Mouse (Mus musculus): ENCODE measurements at regions not wholly inside any gene's neighbourhood (a gene's known extent, or its start where the extent isn't known, plus 50 kb on each side); places are given as distances from the start of the nearest gene placed in this dataset.

GRCm38 (mm10) chr2:57424879-57425278 lies 187.4 kb downstream of the Gpd2 start:
- DNase-seq (ENCODE audit: low spot score): no peak

DNA sequence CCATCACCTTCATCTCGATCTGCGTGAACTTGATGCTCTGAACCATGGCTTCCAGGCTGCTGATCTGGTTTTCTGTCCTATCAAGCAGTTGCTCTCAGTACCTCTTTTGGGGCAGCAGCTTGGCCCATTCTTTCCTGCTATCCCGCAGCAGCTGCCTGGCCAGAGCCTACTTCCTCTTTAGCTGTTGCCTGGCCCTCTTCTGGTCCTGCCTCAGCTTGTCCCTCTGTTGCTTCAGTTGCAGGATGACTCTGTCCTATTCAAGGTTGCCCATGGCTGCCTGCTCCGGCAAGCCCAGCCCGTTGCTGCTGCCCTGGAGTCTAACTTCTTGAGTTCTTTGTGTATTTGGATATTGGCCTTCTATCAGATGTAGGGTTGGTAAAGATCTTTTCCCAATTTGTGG lies 188.0 kb downstream of the Gpd2 start:
- DNase-seq (ENCODE audit: low spot score): no peak

DNA sequence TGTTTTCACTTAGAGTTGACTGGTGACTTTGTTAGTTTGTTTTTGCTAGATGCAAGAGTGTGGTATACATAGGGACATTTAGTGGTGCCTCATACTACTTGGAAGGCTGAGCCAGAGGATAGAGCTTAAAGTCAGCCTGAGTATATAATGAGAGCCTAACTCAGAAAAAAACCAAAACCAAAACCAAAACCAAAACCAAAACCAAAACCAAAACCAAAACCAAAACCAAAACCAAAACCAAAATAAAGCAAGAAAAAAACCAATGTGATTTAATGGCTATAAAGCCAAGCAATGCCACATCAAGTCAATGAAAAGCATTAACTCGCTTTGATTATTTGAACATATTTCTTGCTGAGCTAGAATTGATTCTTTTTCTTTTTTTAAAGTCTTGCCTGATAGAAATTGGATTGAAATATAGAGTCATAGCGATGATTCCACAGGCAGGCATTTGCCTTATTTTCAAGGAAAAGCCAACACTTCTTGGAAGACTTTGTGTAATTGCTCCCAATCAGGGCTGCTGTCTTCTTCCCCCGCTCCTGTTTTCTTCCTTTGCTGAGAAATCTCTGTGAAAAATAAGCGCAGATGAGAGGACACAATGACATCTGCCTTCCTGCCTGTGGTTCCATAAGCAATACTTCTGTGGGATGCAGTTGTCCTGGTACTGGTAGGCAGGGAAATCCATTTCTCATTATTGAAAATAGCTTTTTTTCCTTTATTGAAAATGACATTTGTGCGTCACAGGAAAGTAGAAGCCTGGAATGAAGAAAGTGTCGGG lies 213.7 kb downstream of the Gpd2 start:
- DNase-seq (ENCODE audit: low spot score): no peak

DNA sequence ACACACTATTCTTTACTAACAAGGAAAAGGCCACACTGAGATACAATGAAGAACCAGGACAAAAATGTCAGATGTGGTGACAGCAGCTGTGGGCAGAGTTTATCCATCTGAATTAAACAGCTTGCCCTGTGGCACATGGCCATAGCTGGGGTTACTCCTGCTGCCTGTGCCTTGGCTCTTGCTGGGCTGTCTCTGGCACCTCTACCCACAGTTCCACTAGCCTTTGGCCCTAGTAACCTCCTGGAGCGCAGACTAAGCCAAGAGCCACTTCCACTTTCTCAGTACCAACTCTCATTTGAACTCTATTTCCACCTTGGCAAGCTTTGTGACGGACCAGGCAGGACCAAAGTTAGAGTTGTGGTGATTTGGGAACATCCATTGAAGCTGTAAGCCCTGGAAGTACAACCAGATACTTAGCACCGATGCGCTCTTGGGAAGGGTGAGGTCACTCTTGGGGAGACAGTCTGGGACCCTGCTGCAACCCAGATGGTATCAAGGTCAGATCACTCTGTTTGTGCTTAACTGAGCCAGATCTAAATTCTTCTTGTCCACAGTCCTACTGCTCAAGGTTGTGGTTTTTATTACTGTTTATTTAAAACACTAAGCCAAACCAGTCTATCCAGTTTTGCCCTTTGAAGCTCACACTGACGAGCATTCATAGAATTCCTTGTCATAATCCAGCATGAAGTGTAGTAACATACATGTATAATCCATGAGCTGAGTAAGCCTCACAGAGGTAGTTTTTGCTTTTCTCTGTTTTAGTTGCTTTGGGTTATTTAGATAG lies 216.7 kb downstream of the Gpd2 start:
- DNase-seq (ENCODE audit: low spot score): peak; percentile 29

GRCm38 (mm10) chr2:57459901-57460300 lies 222.5 kb downstream of the Gpd2 start:
- DNase-seq (ENCODE audit: low spot score): no peak

DNA sequence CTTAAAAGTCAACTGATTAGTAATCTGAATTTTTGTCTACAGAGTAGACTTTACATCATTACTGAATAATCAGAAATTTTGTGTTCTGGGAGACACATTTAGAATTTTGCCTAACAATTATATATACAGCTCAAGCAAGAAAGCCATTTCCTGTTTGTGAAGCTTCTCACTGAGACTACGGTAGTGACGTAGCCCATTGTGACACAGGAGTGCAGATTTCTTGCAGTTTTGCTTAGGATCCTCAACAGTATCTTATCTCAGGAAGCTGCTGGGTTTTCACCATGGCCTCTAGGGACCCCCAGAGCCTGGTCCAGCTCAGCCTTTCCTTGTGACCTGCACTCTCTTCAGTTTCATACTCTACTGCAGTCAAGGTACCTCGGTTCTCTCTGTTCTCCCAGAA lies 236.4 kb downstream of the Gpd2 start:
- DNase-seq (ENCODE audit: low spot score): no peak

GRCm38 (mm10) chr2:57492116-57492515 lies 254.7 kb downstream of the Gpd2 start:
- DNase-seq (ENCODE audit: low spot score): no peak

GRCm38 (mm10) chr2:57492914-57493621 lies 255.6 kb downstream of the Gpd2 start:
- DNase-seq (ENCODE audit: low spot score): no peak

DNA sequence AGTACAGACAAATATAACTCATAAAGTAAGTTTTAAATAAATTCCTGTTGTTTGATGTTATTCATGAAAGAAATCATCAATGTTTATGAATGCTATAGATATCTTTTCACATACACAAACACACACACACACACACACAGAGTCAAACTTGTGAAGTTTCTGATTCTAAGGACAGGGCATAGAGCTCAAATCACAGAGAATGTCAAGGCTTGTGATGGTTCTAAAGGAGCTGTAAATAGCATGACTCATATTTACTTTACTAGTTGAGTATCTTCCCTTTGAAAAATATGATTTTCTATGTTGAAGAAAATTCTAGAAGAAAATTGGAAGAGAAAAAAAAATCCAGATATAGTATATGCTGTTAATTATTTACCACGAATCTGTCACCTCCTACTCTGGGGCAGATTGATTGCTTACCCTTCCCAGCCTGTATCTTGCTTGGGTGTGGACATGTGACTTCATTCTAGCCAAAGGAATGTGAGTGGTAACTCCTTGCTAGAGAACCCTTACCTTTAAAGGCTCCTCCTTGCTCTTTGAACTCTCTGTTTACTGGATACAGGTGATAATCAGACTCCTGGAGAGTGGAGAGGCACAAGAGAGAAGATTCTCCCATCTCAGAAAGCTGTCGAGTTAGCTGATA lies 259.0 kb downstream of the Gpd2 start:
- DNase-seq (ENCODE audit: low spot score): no peak

DNA sequence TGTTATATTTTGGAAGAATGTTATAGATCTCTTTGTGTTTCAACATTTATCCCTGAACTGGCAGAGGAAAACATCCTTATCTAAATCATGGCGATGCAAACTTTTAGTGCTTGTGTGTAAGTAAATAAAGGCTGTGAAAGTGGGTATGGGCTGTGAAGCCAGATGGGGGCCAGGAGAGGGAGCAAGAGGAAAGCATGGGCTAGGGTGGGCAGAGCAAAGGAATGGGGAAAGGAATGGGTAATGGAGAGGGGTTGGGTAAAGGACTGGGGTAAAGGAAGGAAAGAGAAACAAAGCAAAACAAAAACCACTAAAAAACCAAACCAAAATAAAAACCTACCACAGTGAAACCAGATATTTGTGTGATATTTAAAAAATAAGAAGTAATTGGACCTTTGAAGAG lies 260.5 kb downstream of the Gpd2 start:
- no peak for DNase-seq (ENCODE audit: low spot score)

DNA sequence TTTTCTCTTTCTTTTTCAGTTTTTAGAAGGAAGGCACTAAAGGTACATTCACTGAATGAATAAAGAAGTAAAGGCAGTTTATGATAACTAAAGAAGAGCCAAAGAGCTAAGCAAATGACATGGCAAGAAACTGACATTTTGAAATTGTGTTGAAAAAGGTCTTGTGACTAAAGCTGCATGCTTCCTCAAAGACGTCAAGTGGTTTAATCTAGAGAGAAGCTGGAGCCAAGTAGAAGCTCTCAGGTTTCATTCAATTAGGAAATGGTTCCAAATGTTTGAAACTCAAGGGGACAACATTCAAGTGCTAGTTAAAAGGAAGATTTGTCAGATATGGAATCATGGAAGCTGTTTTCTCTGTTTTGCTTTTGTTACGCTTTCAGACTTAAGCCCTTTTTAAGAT lies 267.2 kb downstream of the Gpd2 start:
- DNase-seq (ENCODE audit: low spot score): no peak

GRCm38 (mm10) chr2:57522465-57522864 lies 285.0 kb downstream of the Gpd2 start:
- DNase-seq (ENCODE audit: low spot score): no peak

- DNase-seq (ENCODE audit: low spot score): no peak
Measured at GRCm38 (mm10) chr2:57522983-57523382, 285.5 kb downstream of the Gpd2 start.

GRCm38 (mm10) chr2:57527966-57528365 lies 290.5 kb downstream of the Gpd2 start:
- no peak for DNase-seq (ENCODE audit: low spot score)

DNA sequence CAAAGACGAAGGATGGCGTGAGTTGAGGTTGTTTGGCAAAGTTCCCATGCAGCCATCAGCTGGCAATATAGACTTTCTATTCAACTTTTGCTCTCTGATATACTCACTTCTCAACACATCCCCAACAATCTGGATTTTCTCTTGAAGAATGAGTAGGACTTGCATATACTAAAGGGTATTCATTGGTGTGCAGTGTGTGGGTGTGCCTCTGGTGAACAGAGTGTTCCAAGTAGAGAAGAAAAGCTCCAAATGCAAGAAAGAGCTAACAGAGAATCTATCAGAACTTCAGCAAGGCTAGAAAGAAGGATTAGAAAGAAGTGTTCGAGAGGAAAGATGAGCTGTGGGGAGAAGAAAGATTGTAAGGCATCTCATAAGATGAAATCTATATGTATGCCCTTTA lies 302.4 kb downstream of the Gpd2 start:
- DNase-seq (ENCODE audit: low spot score): no peak

GRCm38 (mm10) chr2:57565258-57565657 lies 327.8 kb downstream of the Gpd2 start:
- no peak for DNase-seq (ENCODE audit: low spot score)

GRCm38 (mm10) chr2:57566103-57566502 lies 328.7 kb downstream of the Gpd2 start:
- DNase-seq (ENCODE audit: low spot score): no peak

- no peak for DNase-seq (ENCODE audit: low spot score)
Measured at GRCm38 (mm10) chr2:57567183-57567582, 329.7 kb downstream of the Gpd2 start.

DNA sequence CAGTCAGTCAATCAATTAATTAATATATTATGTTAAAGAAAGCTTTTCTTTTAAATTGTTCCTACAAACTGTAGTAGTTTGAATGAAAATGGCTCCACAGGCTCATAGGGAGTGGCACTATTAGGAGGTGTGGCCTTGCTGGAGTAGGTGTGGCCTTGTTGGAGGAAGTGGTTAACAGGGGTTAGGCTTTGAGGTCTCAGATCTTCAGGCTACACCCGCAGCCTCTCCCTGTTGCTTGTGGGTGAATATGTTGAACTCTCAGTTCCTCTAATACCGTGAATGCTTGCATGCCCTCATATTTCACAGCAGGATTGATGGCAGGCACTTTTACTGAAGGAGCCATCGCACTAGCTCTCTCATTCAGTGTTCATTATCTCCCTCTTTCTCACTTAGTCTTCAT lies 349.6 kb downstream of the Gpd2 start:
- no peak for DNase-seq (ENCODE audit: low spot score)

DNA sequence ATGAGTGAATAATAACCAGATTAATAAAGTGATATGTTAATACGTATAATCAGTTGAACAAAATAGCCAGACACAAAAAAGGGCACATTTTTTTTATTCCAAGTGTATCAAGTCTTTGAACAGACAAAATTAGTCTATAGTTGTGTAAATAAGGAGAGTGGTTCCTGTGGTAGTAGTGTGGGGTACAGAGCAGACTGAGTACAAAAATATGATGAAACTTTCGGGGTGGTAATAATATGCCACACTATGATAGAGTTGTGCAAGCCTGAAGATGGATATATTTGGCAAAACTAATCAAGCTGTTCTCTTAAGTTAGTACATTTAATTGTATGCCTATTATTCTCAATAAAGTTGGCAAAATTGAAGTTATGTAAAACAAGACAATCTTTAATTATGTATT lies 356.1 kb downstream of the Gpd2 start:
- no peak for DNase-seq (ENCODE audit: low spot score)

- no peak for DNase-seq (ENCODE audit: low spot score)
Measured at GRCm38 (mm10) chr2:57597694-57598358, 360.4 kb downstream of the Gpd2 start.

- no peak for DNase-seq (ENCODE audit: low spot score)
Measured at GRCm38 (mm10) chr2:57611599-57611998, 374.2 kb downstream of the Gpd2 start.
